Mouse (Mus musculus) liver, postnatal 0 days (tissue): Measurements from ENCODE around the gene Zfp36l1. TPM values are rescaled to one million over a fixed set of nuclear protein-coding genes. Genes with fewer than 3 reads are reported as not detected.

ENCODE experiments used
- ATAC-seq: fragments of 200-750 bp; cut with Nextera tagmentation; 2 replicates; pipeline ENCODE4 v1.8.0; 2017; ENCODE audit warnings: mild to moderate bottlenecking, moderate library complexity
- DNase-seq: peaks from one replicate; pipeline ENCODE4 v3.0.0-alpha.2; 2016
- H3K27ac ChIP-seq: fragments of 300-500 bp; sonication (generic); 2 replicates; pipeline ENCODE4 v1.5.1; 2014; ENCODE audit warnings: antibody characterized with exemption, moderate library complexity, mild to moderate bottlenecking, low read depth
- H3K27me3 ChIP-seq: fragments of 300-500 bp; sonication (generic); 2 replicates; pipeline ENCODE4 v1.6.1; 2014; ENCODE audit warnings: low read length, control low read depth, mixed read lengths; ENCODE audit not compliant: insufficient read depth
- H3K36me3 ChIP-seq: fragments of 300-500 bp; sonication (generic); replicated peaks from 2 replicates; pipeline ENCODE4 v1.6.1; 2014; ENCODE audit warnings: mild to moderate bottlenecking, control low read depth, low read length, moderate library complexity, mixed read lengths; ENCODE audit not compliant: insufficient read depth
- H3K4me1 ChIP-seq: fragments of 300-500 bp; sonication (generic); 2 replicates; pipeline ENCODE4 v1.6.1; 2014; ENCODE audit warnings: antibody characterized with exemption, mild to moderate bottlenecking, control low read depth; ENCODE audit not compliant: insufficient read depth
- H3K4me2 ChIP-seq: fragments of 300-500 bp; sonication (generic); 2 replicates; pipeline ENCODE4 v1.6.1; 2014; ENCODE audit warnings: low read depth, mild to moderate bottlenecking, low read length, moderate library complexity, mixed read lengths
- H3K4me3 ChIP-seq: fragments of 300-500 bp; sonication (generic); 2 replicates; pipeline ENCODE4 v1.5.1; 2014; ENCODE audit warnings: low read depth, low read length
- H3K9ac ChIP-seq: fragments of 300-500 bp; sonication (generic); replicated peaks from 2 replicates; pipeline ENCODE4 v1.6.1; 2014; ENCODE audit warnings: mild to moderate bottlenecking, moderate library complexity
- H3K9me3 ChIP-seq: fragments of 300-500 bp; sonication (generic); 2 replicates; pipeline ENCODE4 v1.6.1; 2016; ENCODE audit warnings: mild to moderate bottlenecking, control low read depth, low read length, mixed read lengths
- CTCF ChIP-seq: sonication (generic); IDR thresholded peaks from 2 replicates; pipeline ENCODE4 v1.5.1; 2016; ENCODE audit warnings: antibody characterized with exemption, low read depth
- EP300 ChIP-seq: IDR thresholded peaks from 2 replicates; pipeline ENCODE4 v1.6.1; 2016; ENCODE audit warnings: antibody characterized with exemption, low read depth, mild to moderate bottlenecking
- WGBS: fragments of 180-500 bp; shearing (Covaris S2); extraction: QIAGEN DNeasy Blood & Tissue Kit; methylation state at CpG from one replicate; pipeline ENCODE4 v1.1.7; 2014; ENCODE audit not compliant: insufficient replicate concordance; 5-methylcytosine and 5-hydroxymethylcytosine counted together
- polyA plus RNA-seq: library from polyadenylated mRNA; unstranded; fragments of >200 nt; fragmentation: Nextera tagmentation; extraction: Ambion mirVana; gene quantifications from 2 replicates; pipeline ENCODE4 v1.2.1, GENCODE M21; 2015

The Zfp36l1 gene
- polyA plus RNA-seq, 1 experiment from 2014 or later, result 42.0 TPM

DNA sequence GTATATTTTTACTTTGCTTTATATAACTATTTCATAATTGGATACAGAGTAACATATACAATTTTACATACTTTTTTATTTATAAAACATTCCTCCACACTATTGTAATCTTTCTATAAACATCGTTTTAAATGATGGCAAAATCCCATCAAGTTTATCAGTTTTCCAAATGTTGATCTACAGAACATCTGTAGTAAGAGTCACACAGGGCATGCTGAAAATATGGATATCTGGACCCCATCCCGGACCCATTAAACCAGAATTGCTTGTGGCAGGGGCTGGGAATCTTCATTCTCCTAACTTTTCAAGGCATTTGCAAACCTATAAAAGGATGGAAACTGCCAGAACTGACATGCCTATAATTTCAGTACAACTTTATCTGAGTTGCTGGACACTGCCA is 38.5 kb downstream of the Zfp36l1 start:
- H3K36me3 ChIP-seq, result no peaks in the 10 kb centered on the region
- 66% methylated on average over 2 of the region's 2 CpGs for WGBS
- H3K9me3 ChIP-seq, result no peaks in the 10 kb centered on the region
- no peak overlapping the region for H3K4me2 ChIP-seq
- H3K9ac ChIP-seq, result no peak overlapping the region
- H3K27ac ChIP-seq, result no peak overlapping the region
- H3K4me1 ChIP-seq, result peaks cover 6% of the 10 kb centered on the region; the same call in 1 of the 2 replicates
- H3K4me3 ChIP-seq, result no peak overlapping the region
- no peaks in the 10 kb centered on the region for H3K27me3 ChIP-seq
- ATAC-seq (no peak), DNase-seq (no peak)
- TF ChIP-seq CTCF, result no peak
- no peak for TF ChIP-seq EP300

DNA sequence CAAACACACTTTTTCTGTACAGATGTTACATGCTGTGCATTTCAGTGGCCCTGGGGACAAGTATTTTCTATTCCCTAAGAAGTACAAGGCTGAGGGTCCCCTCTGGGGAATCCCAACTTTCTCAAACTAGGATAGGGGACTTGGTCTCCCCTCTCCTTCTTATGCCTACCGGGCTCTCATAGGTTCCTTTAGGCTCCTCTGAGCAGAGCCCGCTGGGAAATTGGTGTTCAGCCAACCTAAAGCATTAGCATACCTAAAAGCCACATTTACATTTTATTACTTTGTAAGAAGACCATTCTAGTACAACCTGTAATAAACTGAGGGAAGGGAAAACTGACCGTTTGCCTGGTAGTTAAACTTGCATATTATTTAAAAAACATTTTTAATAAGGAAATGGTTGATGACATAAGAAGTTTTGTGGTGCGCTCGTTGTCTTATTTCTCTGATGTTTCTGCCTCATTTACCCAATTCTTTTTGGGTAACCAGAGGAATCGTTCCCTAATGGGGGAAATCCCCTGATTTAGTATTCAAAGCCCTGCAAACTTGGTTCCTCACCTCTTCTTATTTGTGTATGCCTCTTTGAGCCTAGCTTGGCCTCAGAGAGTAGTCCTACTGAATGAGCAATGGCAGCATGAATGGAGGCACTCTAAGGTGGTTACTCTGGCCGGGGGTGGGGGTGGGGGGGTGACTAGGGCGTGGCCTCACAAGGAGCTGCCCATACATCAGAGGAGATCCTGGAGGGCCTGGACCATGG is 42.1 kb downstream of the Zfp36l1 start:
- H3K36me3 ChIP-seq, result no peaks in the 10 kb centered on the region
- H3K27ac ChIP-seq, result no peak overlapping the region
- no peaks in the 10 kb centered on the region for H3K27me3 ChIP-seq
- no peak for ATAC-seq
- H3K9me3 ChIP-seq, result no peaks in the 10 kb centered on the region
- TF ChIP-seq EP300, result no peak
- TF ChIP-seq CTCF, result no peak
- H3K4me3 ChIP-seq, result no peak overlapping the region
- no peak overlapping the region for H3K4me2 ChIP-seq
- H3K9ac ChIP-seq, result no peak overlapping the region
- no peak for DNase-seq
- 76% methylated on average over 8 of the region's 8 CpGs for WGBS
- H3K4me1 ChIP-seq, result 0 out of 2 replicates have a peak, but pooled peaks cover 3% of the 10 kb centered on the region

DNA sequence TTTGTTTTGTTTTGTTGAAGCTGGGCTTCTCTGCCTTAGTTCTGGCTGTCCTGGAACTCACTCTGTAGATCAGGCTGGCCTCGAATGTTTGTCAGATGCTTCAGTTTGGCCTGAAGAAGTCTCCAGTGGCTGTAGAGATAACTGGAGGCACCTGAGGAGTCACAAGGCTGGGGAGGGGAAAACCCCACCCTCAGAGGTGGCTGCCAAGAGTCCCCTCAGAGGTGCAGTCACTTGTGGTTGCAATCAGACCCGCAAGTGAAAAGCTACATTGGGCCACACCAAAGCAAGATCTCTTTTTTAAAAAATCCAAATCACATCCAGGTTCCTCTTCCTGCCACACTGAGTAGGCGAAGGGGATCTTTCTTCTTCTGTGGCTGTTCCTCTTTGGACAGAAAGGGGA is 43.8 kb downstream of the Zfp36l1 start:
- WGBS, result 55% methylated on average over 3 of the region's 3 CpGs

DNA sequence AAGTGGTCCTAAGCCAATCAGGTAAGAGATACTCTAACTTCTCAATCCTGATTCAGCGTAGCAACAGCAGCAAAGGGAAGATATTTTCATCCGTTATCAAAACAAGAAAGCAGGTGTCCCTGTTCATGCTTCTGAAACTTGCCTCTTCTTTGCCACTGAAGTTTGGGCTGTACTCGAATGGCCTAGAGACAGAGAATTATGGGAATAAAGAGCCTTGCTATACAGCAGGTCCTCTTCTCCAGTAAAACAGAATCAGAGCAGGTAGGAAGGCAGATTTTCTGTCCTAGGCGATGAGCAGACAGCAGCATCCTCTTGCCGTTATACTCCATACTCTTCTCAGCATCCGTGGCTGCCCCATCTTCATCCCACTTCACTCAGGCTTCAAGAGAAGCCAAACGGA is 44.8 kb downstream of the Zfp36l1 start:
- ATAC-seq (no peak), DNase-seq (no peak)
- Histone ChIP-seq H3K4me3 (no peak overlapping the region), H3K9ac (no peak overlapping the region), H3K4me2 (no peak overlapping the region), H3K27ac (no peak overlapping the region), H3K9me3 (no peaks in the 10 kb centered on the region), H3K27me3 (no peaks in the 10 kb centered on the region), H3K36me3 (no peaks in the 10 kb centered on the region), H3K4me1 (peaks cover 15% of the 10 kb centered on the region)
- TF ChIP-seq CTCF (no peak), EP300 (no peak)
- WGBS, result 79% methylated on average over 7 of the region's 7 CpGs

More for the DNA sequence above, 43.8 kb downstream of the Zfp36l1 start:
- no peaks in the 10 kb centered on the region for H3K36me3 ChIP-seq
- H3K27ac ChIP-seq, result no peak overlapping the region
- DNase-seq (no peak), ATAC-seq (no peak)
- H3K27me3 ChIP-seq, result no peaks in the 10 kb centered on the region
- H3K4me2 ChIP-seq, result no peak overlapping the region
- no peak overlapping the region for H3K9ac ChIP-seq
- TF ChIP-seq EP300 (no peak), CTCF (no peak)
- H3K9me3 ChIP-seq, result no peaks in the 10 kb centered on the region
- no peak overlapping the region for H3K4me3 ChIP-seq
- peaks cover 13% of the 10 kb centered on the region for H3K4me1 ChIP-seq

DNA sequence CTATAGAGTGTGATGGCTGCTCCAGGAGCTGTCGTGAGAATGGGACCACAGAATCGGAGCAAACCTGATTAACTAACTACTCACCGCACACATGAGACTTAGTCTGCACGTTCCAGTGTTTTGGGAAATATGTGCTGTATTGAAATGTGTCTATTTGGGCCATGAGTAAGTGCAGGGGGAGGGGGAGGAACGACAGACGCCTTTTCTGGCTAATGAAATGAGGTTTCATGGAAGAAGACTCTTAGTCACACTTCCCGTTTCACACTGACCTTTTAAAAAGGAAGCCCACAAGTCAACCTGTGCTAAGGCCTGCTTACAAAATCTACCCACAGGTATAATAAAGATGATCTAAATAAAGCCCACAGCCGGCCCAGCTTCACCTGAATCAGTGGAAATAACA is 47.8 kb downstream of the Zfp36l1 start:
- 51% methylated on average over 8 of the region's 8 CpGs for WGBS
- peaks cover 37% of the 10 kb centered on the region for H3K4me1 ChIP-seq
- H3K4me2 ChIP-seq, result no peak overlapping the region
- H3K4me3 ChIP-seq, result no peak overlapping the region
- H3K9me3 ChIP-seq, result no peaks in the 10 kb centered on the region
- no peak overlapping the region for H3K9ac ChIP-seq
- ATAC-seq (no peak), DNase-seq (no peak)
- TF ChIP-seq CTCF, result no peak
- TF ChIP-seq EP300, result no peak
- no peaks in the 10 kb centered on the region for H3K27me3 ChIP-seq
- no peak overlapping the region for H3K27ac ChIP-seq
- no peaks in the 10 kb centered on the region for H3K36me3 ChIP-seq

DNA sequence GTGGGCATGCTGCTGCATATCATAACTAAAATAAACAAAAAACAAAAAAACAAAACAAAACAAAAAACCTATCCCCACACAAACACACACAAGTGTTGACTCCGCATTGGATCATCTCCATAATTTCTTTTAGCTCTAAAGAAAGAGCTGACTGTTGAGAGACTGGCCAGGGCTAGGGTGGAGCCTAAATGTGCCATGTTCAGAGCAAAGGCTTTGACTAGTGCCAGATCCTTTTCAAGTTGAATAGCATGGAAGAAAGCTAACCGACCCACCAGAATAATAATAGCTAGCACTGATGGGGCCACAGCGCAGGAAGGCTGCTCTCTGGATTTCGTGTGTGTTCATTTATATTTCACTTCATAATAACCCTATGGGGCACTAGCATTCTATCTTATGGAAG is 48.5 kb downstream of the Zfp36l1 start:
- no peaks in the 10 kb centered on the region for H3K9me3 ChIP-seq
- TF ChIP-seq CTCF (no peak), EP300 (no peak)
- 0 out of 2 replicates have a peak overlapping the region, but pooled peaks have one; percentile 16 for H3K9ac ChIP-seq
- H3K4me1 ChIP-seq, result peaks cover 40% of the 10 kb centered on the region
- no peaks in the 10 kb centered on the region for H3K36me3 ChIP-seq
- H3K27ac ChIP-seq, result peak overlapping the region; percentile 44; the same call in 1 of the 2 replicates
- no peak for ATAC-seq
- WGBS, result 87% methylated on average over 4 of the region's 4 CpGs
- no peak for DNase-seq
- peak overlapping the region; percentile 5; the same call in 1 of the 2 replicates for H3K4me2 ChIP-seq
- no peaks in the 10 kb centered on the region for H3K27me3 ChIP-seq
- H3K4me3 ChIP-seq, result no peak overlapping the region
